19 mouse cellular contexts compared by ENCODE assay signal in the genomic region with DNA sequence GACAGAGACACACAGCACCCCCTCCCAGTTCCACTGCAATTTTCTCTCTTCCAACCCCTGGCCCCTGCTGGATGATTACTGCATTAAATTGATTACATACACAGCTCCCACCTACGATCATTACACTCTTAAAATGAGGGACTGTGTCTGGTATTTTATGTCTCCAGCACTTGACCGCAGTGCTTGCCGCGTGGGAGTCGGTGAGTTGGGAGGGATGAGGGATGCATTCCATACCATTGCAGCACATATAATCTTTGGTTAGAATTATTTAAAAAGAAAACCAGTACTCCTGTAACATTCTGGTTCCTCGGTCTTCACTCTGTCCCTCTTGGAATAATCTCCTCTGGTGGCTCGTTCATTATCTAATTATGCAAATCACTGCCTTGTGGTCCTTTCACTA.
A peak's percentile ranks its signal among the peaks of the same experiment; 100 is the strongest.
DNase-seq lines count a peak whose midpoint lies in the region; ATAC-seq and TF ChIP-seq lines count a peak whose summit lies in the region.
"Had no signal": no experiment of that assay in that cellular context is flagged by ENCODE, and none has a peak within 500 bp of the region (broad histone marks: within the 10 kb centered on the region; RNA-seq: fewer than 3 reads in every experiment).

No protein-coding gene starts in this region.

- no peak for TF ChIP-seq CTCF in kidney, adult 2 months (conservative IDR thresholded peaks at IDR 0.05; ENCODE audit: insufficient read depth, insufficient read length, low read depth, low read length)

- no peaks in the 10 kb centered on the region for H3K9me3 ChIP-seq in kidney, embryonic 14.5 days (ENCODE audit: control insufficient read depth, low read length)
- no peaks in the 10 kb centered on the region for H3K9me3 ChIP-seq in midbrain, embryonic 13.5 days
- no peaks in the 10 kb centered on the region for H3K9me3 ChIP-seq in midbrain, embryonic 15.5 days
- no peaks in the 10 kb centered on the region for H3K9me3 ChIP-seq in neural tube, embryonic 13.5 days
- H3K9me3 ChIP-seq in neural tube, embryonic 15.5 days (replicated peaks) = no peaks in the 10 kb centered on the region
- H3K9me3 ChIP-seq: embryonic facial prominence, embryonic 12.5 days; heart, embryonic 13.5 days; hindbrain, embryonic 13.5 days had no signal

- TF ChIP-seq POLR2A in kidney, adult 2 months (IDR thresholded peaks at IDR 0.05; ENCODE audit: low read depth, low read length) = no peak

- WGBS in kidney, embryonic 14.5 days = 37% methylated on average over 7 of the region's 7 CpGs
- 51% methylated on average over 7 of the region's 7 CpGs for WGBS in kidney, adult 2 months
- 71% methylated on average over 7 of the region's 7 CpGs for WGBS in midbrain, embryonic 13.5 days
- 69% methylated on average over 7 of the region's 7 CpGs for WGBS in midbrain, embryonic 15.5 days
- WGBS in neural tube, embryonic 13.5 days = 66% methylated on average over 7 of the region's 7 CpGs
- WGBS in neural tube, embryonic 15.5 days = 50% methylated on average over 7 of the region's 7 CpGs

- H3K4me1 ChIP-seq in kidney, embryonic 14.5 days (ENCODE audit: control insufficient read depth, insufficient read depth, low read length) = no peaks in the 10 kb centered on the region
- H3K4me1 ChIP-seq in kidney, adult 2 months (ENCODE audit: control insufficient read depth, insufficient read depth, low read length) = no peaks in the 10 kb centered on the region
- no peaks in the 10 kb centered on the region; the same call in 1 of the 2 replicates for H3K4me1 ChIP-seq in midbrain, embryonic 13.5 days (replicated peaks)
- no peaks in the 10 kb centered on the region for H3K4me1 ChIP-seq in midbrain, embryonic 15.5 days
- H3K4me1 ChIP-seq in neural tube, embryonic 13.5 days (replicated peaks) = 0 out of 2 replicates have a peak, but pooled peaks cover 4% of the 10 kb centered on the region
- 0 out of 2 replicates have a peak, but pooled peaks cover 2% of the 10 kb centered on the region for H3K4me1 ChIP-seq in neural tube, embryonic 15.5 days
- H3K4me1 ChIP-seq: embryonic facial prominence, embryonic 12.5 days; hindbrain, embryonic 13.5 days had no signal

- H3K27me3 ChIP-seq in kidney, embryonic 14.5 days (ENCODE audit: control insufficient read depth, insufficient read depth, low read length) = no peaks in the 10 kb centered on the region
- H3K27me3 ChIP-seq in kidney, adult 2 months (replicated peaks; ENCODE audit: control insufficient read depth, insufficient read depth, low read length) = no peaks in the 10 kb centered on the region; the same call in 1 of the 2 replicates
- H3K27me3 ChIP-seq in midbrain, embryonic 13.5 days = no peaks in the 10 kb centered on the region
- no peaks in the 10 kb centered on the region for H3K27me3 ChIP-seq in midbrain, embryonic 15.5 days (replicated peaks)
- no peaks in the 10 kb centered on the region for H3K27me3 ChIP-seq in neural tube, embryonic 13.5 days
- H3K27me3 ChIP-seq in neural tube, embryonic 15.5 days (replicated peaks) = no peaks in the 10 kb centered on the region
- H3K27me3 ChIP-seq: embryonic facial prominence, embryonic 12.5 days; hindbrain, embryonic 13.5 days had no signal

- DNase-seq in kidney, adult 2 months = no peak
- DNase-seq in adrenal gland, postnatal 25 days = no peak
- DNase-seq: adrenal gland, adult 2 months; adrenal gland, postnatal 36 days; cerebellum, adult 2 months; cerebellum, postnatal 10 days; embryo, embryonic 11 days; gastrocnemius, postnatal 36 days; heart, adult 11 months; heart, postnatal 4 days had no signal

- H3K36me3 ChIP-seq in kidney, embryonic 14.5 days (ENCODE audit: control insufficient read depth, insufficient read depth, low read length) = no peaks in the 10 kb centered on the region
- H3K36me3 ChIP-seq in kidney, adult 2 months (ENCODE audit: control insufficient read depth, insufficient read depth, low read length) = no peaks in the 10 kb centered on the region
- H3K36me3 ChIP-seq in midbrain, embryonic 13.5 days = no peaks in the 10 kb centered on the region
- H3K36me3 ChIP-seq in midbrain, embryonic 15.5 days (replicated peaks) = no peaks in the 10 kb centered on the region
- no peaks in the 10 kb centered on the region for H3K36me3 ChIP-seq in neural tube, embryonic 13.5 days
- no peaks in the 10 kb centered on the region for H3K36me3 ChIP-seq in neural tube, embryonic 15.5 days
- H3K36me3 ChIP-seq: embryonic facial prominence, embryonic 12.5 days; heart, embryonic 13.5 days; hindbrain, embryonic 13.5 days had no signal

- peak; percentile 43; the same call in 1 of the 2 replicates for ATAC-seq in kidney, embryonic 14.5 days (ENCODE audit: low FRiP score, low TSS enrichment)
- ATAC-seq in midbrain, embryonic 13.5 days = peak; percentile 14; the same call in 1 of the 2 replicates
- ATAC-seq in midbrain, embryonic 15.5 days (replicated peaks) = no peak; the same call in 1 of the 2 replicates
- peak; percentile 43; the same call in 1 of the 2 replicates for ATAC-seq in neural tube, embryonic 13.5 days (ENCODE audit: low read depth)
- ATAC-seq in neural tube, embryonic 15.5 days (ENCODE audit: low FRiP score) = peak; percentile 28; the same call in 1 of the 2 replicates
- ATAC-seq: forebrain, embryonic 14.5 days had no signal

- no peak overlapping the region for H3K4me3 ChIP-seq in kidney, embryonic 14.5 days (ENCODE audit: low read length)
- H3K4me3 ChIP-seq in kidney, adult 2 months (ENCODE audit: insufficient read depth, low read depth, low read length) = no peak overlapping the region
- no peak overlapping the region for H3K4me3 ChIP-seq in midbrain, embryonic 13.5 days (replicated peaks)
- H3K4me3 ChIP-seq in midbrain, embryonic 15.5 days = no peak overlapping the region
- no peak overlapping the region for H3K4me3 ChIP-seq in neural tube, embryonic 13.5 days
- no peak overlapping the region for H3K4me3 ChIP-seq in neural tube, embryonic 15.5 days (replicated peaks)
- H3K4me3 ChIP-seq: embryonic facial prominence, embryonic 12.5 days; heart, embryonic 13.5 days; hindbrain, embryonic 13.5 days had no signal

- H3K4me2 ChIP-seq in kidney, embryonic 14.5 days (replicated peaks; ENCODE audit: low read depth, low read length) = no peak overlapping the region
- H3K4me2 ChIP-seq in midbrain, embryonic 13.5 days (replicated peaks) = no peak overlapping the region
- H3K4me2 ChIP-seq in midbrain, embryonic 15.5 days = no peak overlapping the region
- H3K4me2 ChIP-seq in neural tube, embryonic 13.5 days = no peak overlapping the region
- no peak overlapping the region for H3K4me2 ChIP-seq in neural tube, embryonic 15.5 days
- H3K4me2 ChIP-seq: embryonic facial prominence, embryonic 12.5 days; heart, embryonic 13.5 days; hindbrain, embryonic 13.5 days had no signal

- no peak overlapping the region for H3K27ac ChIP-seq in kidney, embryonic 14.5 days (ENCODE audit: low read depth, low read length)
- no peak overlapping the region for H3K27ac ChIP-seq in kidney, adult 2 months (ENCODE audit: insufficient read depth, low read depth, low read length)
- H3K27ac ChIP-seq in midbrain, embryonic 13.5 days = no peak overlapping the region
- no peak overlapping the region for H3K27ac ChIP-seq in midbrain, embryonic 15.5 days
- H3K27ac ChIP-seq in neural tube, embryonic 13.5 days (replicated peaks) = no peak overlapping the region
- no peak overlapping the region for H3K27ac ChIP-seq in neural tube, embryonic 15.5 days (replicated peaks)
- H3K27ac ChIP-seq: embryonic facial prominence, embryonic 12.5 days; heart, embryonic 13.5 days; hindbrain, embryonic 13.5 days had no signal

- no peak overlapping the region for H3K9ac ChIP-seq in kidney, embryonic 14.5 days (ENCODE audit: low read depth, low read length)
- no peak overlapping the region for H3K9ac ChIP-seq in midbrain, embryonic 13.5 days (replicated peaks)
- no peak overlapping the region for H3K9ac ChIP-seq in midbrain, embryonic 15.5 days
- H3K9ac ChIP-seq in neural tube, embryonic 13.5 days = no peak overlapping the region
- H3K9ac ChIP-seq in neural tube, embryonic 15.5 days (replicated peaks) = no peak overlapping the region
- H3K9ac ChIP-seq: embryonic facial prominence, embryonic 12.5 days; heart, embryonic 13.5 days; hindbrain, embryonic 13.5 days had no signal
